Mouse (Mus musculus) kidney, postnatal 14 days (tissue): Measurements from ENCODE around the gene Parp1.

Experiments used
- DNase-seq: peaks from one replicate; pipeline ENCODE4 v3.0.0; 2022; ENCODE audit warnings: mixed read lengths

Gene Parp1

GRCm38 (mm10) chr1:180639416-180640401 lies 71.0 kb downstream of the Parp1 start:
- no peak for DNase-seq

GRCm38 (mm10) chr1:180640605-180641125 lies 71.9 kb downstream of the Parp1 start:
- DNase-seq = peak; percentile 63

- DNase-seq = peak; percentile 94
Observed at GRCm38 (mm10) chr1:180641137-180641517, 72.4 kb downstream of the Parp1 start, which contains the start of gene Lin9. Gene Lin9, plus strand, starts transcription at chr1:180641150.

- DNase-seq = no peak
Observed at GRCm38 (mm10) chr1:180641518-180642227, 72.9 kb downstream of the Parp1 start.

GRCm38 (mm10) chr1:180642228-180642564 lies 73.5 kb downstream of the Parp1 start:
- no peak for DNase-seq
